Mouse (Mus musculus) brain, embryonic 18.5 days (tissue): ENCODE results near the gene Zfp366.

Source experiments
- DNase-seq: peaks from one replicate; pipeline ENCODE4 v3.0.0-alpha.2; 2012; ENCODE audit warnings: low read depth, low spot score

Zfp366 gene

DNA sequence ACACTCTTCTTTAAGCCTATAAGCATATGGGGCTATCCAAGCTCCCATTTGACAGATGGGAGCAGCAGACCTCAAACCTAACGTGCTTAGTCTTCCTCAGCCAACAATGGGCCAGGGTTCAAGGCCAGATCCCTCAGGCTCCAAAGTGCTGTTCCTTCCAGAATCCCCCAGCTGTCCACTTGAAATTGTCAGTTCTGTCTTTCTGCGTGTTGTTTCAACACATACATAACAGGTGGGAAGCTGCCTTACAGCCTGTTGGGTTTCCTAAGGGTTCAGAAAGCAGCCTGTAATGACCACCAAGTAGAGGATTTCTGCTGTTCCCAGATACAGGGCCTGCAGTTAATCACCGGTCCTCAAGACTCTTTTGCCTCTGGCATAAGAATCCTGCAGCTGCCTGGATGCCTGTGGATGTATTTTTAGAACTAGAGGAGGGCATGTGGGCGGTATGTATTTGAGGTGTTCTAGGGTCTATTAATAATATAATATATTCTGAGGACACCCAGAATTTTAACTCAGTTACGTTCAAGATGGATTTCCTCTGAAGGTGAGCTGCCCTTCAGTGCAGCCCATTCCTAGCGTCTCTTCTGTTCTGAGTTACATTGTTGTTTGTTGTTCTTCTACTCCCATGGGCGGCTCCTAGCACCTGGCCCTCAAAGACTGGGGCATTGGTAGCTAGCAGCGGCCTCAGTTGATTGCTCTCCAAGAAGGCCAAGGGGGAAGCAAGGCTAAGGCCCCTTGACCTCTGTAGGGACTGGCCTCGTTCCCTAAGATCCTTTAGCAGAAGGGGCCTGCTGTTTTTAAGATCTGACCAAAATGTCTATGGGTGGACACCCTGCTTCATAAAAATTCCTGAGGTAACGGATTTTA lies 41.0 kb downstream of the Zfp366 start:
- DNase-seq: no peak

DNA sequence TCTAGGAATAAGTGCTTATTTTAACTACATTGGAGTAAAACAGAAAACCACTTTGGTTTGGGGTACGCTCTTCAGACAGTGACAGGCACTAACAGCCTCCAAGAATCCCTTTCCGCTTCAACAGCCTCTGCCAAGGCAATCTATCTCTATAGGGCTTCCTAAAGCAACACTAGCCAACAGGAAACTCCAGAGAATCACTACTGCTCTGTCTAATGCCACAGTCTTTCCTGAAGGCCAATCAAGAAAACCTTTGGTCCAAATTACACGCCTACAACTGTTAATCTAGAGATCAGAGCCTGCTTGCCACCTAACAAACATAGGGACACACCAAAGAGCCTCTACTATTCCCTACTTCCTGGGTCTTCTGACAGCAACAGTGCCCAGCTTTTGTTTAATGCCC lies 42.2 kb downstream of the Zfp366 start:
- no peak for DNase-seq

DNA sequence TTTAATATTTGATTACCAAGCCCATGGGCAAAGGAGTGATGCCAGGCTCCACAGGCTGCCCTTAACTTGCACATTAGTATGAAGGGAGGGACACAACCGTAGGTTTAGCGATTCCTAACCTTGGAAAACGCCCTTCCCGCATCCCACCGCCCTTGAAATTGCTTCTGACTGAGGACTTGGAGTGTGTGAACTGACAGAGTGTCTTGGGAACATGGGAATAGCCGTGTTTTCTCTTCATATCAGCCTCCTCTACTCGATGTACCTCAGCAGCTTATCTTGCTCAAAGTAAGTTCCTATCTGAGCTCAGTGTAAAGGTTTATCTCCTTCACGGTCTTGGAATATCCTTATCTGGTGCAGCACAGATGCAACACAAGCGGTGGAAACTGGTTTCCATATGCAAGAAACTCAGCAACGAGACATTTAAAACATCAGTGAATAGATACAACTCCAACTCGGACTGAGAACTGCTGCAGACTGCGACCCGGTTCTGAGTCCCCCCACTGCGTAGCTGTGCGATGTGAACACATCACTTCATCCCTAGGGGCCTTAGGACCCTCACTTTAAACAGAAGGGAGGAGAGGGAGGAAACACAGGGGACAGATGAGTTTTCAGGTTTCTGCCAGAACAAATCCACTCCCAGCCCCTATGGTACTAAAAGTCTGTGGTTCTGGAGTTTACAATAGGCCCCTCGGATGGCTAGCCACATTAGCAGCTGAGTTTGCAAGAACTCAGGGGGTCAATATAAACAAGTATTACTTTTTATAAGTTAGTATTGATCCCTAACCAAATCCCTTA lies 43.0 kb downstream of the Zfp366 start:
- no peak for DNase-seq

DNA sequence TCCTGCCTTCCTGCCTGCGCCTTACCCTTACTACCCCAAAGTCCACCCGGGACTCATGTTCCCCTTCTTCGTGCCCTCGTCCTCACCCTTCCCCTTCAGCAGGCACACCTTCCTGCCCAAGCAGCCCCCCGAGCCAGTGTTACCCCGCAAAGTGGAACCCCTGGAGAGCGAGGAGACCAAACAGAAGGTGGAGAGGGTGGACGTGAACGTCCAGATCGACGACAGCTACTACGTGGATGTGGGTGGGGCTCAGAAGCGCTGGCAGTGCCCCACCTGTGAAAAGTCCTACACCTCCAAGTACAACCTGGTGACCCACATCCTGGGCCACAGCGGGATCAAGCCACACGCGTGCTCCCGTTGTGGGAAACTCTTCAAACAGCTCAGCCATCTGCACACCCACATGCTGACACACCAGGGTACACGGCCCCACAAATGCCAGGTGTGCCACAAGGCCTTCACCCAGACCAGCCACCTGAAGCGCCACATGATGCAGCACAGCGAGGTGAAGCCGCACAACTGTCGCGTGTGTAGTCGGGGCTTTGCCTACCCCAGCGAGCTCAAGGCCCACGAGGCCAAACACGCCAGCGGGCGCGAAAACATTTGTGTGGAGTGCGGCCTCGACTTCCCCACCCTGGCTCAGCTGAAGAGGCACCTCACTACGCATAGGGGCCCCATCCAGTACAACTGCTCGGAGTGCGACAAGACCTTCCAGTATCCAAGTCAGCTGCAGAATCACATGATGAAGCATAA lies 44.4 kb downstream of the Zfp366 start:
- DNase-seq: no peak

DNA sequence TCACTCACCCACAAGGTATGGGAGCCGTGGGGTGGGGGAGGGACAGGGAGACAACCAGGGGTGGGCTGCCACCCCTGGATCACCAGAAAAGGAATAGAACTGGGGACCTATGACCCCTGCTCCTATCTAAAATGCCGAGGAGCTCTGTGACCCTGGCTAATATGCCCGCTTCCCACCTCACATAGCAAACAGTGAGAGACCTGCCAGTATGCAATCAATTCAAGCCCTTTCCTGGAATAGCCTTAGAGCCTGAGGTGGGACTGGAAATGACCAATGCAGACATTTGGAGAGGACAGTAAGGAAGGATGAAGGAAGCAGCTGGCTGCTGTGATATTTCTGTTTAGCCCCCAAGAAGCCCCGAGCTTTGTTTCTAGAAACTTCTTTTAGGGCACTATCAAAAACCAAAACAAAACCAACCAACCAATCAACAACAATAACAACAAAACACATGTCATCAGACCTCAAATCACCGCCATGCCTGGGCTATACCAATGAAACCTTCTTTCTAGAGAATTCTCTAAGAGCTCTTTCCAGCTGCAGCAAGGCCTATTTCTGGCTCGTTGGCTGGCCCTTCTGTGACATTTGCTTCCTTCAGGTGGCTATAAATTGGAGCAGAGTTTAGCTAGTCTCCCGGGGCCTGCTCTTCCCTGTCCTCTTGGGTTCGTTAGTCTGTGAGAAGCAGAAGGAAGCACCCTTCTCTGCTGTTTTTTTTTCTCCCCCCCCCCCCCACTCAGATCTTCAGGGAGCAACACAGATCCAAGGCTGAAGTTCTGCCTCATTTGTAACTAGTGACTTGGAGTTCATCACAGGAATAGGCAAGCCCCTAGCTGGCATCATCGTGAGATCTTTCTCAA lies 45.2 kb downstream of the Zfp366 start:
- no peak for DNase-seq

DNA sequence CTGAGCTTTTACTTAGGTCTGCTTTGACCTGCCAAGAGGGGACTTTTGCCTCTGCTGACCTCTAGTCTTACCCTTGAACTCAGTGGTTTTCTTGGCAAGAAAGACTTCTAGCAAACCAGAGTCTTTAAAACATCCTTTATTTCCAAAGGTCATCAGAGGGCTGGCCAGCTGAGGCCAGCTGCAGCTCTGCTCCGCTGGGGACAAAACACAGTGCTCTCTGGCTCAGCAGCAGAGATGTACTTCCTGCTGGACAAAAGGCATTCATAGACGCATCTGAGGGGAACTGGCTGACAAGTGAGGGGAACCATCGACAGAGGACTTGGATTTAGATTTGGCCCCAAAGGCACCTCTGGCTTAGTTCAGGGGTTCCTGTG lies 45.9 kb downstream of the Zfp366 start:
- no peak for DNase-seq

DNA sequence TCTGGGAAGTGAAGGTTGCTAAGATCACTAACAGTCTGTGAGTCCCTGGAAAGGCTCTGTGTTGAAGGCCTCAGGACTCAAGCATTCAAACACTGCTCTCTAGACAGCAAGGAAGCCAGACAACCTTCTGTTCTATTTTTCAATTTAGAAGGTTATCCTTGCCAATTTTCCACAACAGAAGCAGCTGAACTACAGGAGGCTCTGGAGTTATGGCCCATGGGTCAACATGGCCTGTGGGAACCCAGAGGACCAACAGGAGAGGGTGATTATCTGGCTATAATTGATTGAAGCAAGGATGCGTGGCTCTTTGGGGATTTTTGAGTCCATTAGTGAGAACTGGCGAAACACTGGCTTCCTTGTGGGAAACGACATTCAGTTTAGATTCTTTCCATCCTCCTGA lies 48.7 kb downstream of the Zfp366 start:
- DNase-seq: no peak

DNA sequence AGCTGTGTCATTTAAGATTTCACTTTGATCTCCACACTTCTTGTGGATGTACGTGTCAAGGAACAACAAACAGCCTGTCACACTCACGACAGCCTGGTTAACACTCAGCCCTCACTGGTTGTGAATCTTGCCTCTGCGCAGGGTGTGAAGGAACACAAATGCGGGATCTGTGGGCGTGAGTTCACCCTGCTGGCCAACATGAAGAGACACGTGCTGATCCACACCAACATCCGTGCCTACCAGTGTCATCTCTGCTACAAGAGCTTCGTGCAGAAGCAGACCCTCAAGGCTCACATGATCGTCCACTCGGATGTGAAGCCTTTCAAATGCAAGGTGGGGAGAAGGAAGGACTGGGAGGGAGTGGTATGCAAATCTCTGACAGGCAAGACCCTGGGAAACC lies 49.3 kb downstream of the Zfp366 start:
- DNase-seq: no peak

DNA sequence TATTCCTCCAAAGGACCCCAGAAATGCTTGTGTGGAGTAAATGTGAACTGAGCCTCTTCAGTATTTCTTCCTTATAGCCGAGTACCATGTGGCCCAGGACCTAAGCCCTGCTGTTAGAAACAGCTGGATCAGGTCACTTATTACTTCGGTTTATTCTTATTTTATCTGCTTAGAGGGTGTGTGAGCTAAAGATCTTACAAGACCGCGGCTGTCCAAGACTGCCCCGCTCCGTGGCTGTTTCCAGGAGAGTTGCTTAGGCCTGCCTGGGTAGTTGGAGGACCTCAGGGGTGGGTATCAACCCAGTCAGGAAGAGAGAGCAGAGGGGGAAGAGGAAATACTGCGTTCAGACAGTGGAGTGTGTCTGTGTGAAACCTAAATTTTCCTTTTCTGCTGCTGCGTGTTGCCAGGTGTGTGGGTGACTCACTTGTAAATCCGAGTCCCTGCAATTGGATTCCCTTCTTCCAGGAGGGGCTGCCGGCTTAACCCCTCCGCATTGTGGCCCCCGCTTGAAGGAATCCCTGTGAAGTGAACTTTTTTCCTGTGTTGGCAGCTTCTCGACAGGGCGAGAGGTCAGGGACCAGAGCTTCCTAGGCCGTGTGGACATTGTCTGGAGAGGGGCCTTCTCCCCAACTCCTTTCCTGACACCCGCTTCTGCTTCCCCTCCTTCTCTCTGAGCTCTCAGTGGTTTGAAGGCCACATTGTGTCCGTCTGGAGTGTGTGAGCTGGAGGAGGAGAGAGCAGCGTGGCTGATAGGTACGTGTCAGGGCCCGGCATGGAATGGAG lies 51.0 kb downstream of the Zfp366 start:
- no peak for DNase-seq

DNA sequence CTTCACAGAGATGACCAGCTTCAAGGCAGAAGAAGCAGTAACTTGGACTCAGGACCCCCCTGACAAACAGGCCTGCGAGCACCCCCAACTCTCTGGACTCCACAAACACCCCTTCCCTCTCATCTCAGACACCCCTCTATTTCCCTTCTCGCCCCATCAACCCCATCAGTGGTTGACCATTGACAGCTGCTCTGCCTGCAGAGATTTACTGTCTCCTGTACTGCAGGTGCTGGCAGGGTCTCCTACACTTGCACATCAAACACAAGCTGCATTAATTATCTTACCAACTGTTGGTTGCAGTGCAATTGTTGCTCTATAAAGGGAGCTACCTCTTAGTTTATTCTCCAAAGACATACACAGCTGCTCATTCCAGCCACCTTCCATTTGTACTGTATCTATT lies 51.6 kb downstream of the Zfp366 start:
- DNase-seq: no peak

DNA sequence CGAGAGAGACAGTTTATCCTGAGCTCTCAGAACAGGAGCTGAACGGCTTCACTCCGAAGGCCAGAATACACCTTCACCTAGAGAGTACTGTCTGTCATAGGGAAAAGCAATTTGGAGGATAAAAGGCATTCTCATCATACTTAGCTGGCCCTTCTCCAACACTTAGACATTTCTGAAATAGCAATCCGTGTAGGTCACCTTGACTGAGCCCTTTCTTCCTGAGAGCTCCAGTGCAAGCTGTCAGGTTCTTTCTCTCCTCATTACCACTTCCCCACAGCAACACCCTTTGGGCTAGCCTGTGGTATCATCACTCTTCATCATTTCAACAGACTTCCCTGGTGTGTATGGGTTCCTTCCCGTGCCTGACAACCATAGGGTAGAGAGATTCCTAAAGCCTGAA lies 52.5 kb downstream of the Zfp366 start:
- DNase-seq: no peak

DNA sequence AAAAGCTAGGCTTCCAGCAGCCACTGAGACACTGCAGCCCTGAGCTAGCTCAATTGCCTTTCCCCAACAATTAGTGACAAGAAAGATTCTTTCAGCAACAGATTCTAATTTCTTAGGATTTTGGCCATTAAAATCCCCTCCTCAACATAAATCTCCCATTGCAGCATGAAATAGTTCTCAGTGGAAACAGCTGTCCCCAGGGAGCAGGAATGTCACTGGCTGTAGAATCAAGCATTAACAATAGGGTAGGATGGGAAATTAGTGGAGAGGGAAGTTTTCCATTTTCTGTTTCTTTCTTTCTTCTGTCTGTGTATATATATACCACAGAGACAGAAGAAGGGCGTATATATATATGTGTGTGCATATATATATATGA lies 53.2 kb downstream of the Zfp366 start:
- no peak for DNase-seq

DNA sequence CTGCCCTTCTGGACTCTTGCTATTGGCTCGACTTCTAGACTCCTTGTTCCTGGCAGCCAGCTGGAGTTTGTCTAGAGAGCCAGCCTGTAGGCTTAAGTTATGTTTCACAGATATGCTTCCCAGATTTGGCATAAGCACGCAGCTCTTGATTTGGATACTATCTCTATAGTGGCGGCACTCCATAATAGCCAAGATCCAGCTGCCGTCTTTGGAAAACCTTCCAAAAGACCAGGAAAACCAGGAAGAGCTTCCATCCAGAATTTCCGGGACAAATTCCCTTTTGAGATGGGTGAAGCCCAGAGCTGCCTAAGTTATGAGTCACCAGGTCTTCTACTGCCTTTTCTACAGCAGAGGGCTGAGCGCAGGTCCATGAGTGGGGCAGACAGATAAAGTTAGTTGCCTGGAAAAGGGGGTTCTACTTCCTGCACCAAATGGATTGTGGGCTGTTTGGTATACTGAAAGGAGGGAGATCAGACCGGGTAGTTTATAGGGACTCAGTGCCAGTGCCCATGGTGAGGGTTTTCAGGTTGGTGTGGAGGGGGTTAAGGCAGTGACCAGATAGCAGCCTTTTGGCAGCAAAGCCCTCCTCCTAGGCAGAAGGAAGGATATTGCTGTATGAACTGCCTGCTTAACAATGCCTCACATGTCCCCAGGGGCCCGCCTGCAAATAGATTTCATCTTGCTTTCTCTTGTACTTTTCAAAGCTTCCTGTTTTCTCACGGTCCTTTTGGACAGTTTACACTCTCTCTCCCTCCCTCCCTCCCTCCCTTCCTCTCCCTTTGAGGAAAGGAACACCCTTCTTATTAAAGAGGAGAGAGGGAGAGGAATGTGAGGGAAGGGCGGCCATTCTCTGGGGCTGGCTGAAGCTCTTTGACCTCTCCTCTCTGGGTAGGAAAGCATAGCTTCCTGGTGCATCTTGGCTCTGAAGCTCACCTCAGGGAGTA lies 53.9 kb downstream of the Zfp366 start:
- no peak for DNase-seq

DNA sequence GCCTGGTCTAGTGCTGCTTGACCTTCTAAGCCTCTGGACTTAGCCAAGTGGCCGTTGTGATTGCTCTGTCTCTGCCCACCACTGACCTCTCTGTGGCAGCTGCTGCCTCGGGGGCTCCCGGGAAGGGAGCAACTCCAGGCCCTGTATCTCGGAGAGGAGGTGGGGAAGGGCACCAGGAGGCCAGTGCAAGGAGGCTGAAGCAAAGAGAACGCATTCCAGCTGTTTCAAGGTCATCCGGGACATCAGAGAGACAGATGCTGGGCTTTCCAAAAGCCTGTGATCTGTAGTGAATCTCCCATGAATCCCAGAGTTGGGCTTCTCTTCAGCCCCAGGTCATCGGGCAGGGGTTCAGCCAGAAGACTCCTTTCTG lies 54.5 kb downstream of the Zfp366 start:
- DNase-seq: no peak

DNA sequence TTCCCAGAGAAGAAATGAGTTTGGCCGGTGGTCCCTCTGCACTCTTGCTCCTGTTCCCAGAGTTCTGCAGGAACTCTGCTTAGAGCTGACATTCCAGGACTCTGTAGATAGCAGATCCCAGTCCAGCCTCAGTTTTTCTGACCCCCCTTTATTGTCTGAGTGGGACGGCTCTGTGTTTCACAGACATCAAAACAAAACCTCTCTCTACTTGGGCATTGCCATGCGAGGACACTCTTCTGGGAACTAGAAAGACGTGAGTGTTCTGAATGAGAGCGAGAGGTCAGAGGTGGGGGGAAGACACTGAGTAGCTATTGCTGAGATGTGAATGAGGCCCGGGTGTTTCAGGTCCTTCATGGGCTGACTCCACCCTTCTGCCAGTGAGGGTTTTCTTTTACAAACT lies 55.1 kb downstream of the Zfp366 start:
- DNase-seq: no peak

DNA sequence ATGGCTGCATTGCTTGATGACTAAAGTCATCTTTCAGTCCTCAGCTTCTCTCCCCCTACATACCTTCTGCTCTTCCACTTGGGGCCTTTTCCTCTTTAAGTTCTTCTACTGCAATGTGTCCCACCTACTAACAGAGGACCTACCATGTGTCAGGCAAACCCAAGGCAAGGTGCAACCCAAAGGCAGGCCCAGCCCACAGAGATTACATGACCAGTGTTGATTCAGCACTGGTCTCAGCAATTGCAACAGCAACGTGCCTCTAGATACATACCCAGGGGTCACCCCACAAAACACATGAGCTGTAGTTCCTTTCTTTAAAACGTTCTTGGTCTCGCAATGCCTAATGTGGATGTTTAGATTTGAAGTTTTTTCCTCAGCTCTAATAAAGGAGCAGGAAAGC lies 57.4 kb downstream of the Zfp366 start:
- DNase-seq: no peak

DNA sequence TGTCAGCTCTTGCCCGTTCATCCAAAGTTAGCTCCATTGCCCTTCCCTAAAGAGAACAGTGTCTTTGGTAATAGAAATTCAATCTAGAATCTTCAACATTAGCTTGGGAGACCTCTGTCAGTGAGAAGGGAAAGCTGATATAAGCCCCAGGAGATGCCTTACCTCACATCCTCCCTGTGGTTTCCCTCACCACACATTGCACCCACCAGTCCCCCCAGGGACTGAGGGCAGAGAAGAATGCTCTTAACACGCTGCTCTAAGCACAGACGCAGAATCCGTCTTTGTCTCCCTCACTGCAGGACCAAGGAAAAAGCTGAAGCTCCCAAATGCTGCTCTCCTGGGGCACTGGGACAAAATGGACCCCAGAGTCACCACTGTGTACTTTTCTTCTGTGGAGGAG lies 58.3 kb downstream of the Zfp366 start:
- DNase-seq: no peak

DNA sequence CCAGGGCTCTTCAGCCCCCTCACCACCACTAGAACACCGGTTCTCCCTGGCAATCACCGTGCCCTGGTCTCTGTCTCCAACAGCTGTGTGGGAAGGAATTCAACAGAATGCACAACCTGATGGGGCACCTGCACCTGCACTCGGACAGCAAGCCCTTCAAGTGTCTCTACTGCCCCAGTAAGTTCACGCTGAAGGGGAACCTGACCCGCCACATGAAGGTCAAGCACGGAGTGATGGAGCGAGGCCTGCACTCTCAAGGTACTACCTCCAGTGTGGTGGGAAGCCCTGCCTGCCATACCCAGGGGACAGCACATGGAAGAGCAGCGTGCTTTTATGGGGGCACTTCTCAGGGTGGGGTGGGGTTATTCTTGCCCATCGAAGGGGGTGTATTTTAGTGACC lies 59.2 kb downstream of the Zfp366 start:
- DNase-seq: no peak

DNA sequence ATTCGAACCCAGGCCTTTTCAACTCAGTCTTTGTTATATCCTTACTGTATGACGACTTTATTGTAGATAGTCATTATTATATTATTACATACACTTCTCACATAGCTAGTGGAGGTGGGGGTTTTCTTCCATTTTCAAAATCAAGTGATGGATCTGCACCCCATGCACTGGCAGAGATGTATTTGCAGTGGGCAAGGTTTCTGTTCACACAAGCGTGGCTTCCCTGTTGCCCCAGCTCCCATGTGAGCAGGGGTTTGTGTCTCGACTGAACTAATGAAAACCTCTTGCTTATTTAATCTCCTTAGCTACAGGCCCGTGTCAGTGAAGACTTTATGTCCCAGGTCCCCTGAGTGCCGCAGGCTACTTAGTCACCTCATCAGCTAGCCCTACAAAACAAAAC lies 59.8 kb downstream of the Zfp366 start:
- no peak for DNase-seq

DNA sequence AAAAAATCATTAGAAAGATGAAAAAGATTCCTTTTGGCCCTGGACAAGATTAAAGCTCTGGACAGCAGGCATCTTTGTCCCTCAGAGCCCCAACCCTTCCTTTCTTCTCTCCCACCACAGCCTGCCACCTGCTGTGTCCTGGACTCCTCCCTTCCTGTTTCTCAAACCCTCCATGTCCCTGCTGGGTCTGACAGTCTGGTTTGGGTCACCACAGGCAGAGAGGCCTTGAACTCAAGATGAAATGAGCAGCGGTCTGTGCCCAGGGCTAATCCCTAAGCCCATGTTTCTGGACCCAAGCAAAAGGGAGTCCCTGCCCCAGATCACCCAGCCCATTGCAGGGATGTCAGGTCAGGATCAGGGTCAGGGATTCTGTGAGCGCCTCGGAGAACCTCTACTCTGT lies 60.3 kb downstream of the Zfp366 start:
- DNase-seq: no peak
